Mouse (Mus musculus): Measurements from ENCODE around the gene Kazn.

- TF ChIP-seq POLR2A (IDR thresholded peaks at IDR 0.05; ENCODE audit: extremely low read depth, insufficient read depth, low read length) (no peak), CTCF (IDR thresholded peaks at IDR 0.05; ENCODE audit: extremely low read depth, insufficient read depth, low read length) (no peak)
These were observed 17.5 kb downstream of the Kazn start for GRCm38 (mm10) chr4:142221757-142222072.

Measured in cortical plate, adult 2 months (tissue).